Mouse (Mus musculus): Measurements from ENCODE around the gene Rab15.

Gene Rab15

DNA sequence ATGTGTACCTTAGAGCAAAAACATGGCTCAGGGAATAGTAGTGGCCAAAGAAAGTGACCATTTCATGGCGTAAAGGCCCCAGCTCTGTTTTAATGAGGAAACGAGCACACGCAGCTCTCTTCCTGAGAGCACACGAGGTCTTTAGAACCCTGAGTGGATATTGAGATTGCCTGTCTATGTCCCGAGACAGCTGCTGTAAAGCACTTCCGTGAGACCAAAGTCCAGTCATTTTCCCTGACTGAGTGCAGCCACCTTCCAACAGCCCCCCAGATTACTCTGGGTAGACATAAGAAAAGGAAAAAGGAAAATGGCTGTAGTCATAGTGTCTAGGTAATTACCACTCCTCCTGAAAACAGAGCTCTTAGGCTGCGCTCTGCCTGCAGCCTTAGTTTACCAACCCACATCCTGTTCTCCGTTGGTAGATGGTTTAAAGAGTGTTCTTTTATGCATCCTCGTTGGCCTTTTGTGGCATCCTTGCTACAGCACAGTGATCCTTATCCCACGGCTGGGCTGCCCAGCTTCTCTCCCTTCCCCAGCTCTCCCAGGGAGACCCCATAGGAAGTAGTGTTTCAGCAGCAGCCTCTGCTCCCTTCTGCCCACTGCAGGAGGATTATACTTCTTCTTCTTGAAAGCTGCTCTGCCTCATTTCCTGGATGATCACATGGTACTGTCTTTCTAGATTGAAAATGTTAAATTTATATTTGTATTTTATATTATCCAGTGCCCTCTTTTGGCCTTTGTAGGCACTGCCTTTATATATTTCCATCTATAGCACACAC is 44.2 kb downstream of the Rab15 start:
- DNase-seq (ENCODE audit: low spot score): no peak

DNA sequence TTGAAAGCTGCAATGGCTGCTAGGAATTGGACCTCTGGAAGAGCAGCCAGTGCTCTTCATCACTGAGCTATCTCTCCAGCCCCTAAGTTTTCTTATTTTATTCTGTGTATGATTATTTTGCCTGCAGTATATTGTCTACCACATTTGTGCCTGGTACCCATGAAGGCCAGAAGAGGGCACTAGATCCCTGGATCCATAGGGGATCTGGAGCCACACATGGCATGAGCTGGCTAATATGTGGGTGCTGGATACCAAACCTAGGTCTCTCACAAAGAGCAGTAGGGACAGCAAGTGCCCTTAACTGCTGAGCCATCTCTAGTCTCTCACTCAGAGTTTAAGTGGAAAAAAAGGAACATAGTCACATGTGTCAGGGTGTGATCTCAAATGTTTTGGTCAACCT is 44.9 kb downstream of the Rab15 start:
- DNase-seq (ENCODE audit: low spot score): no peak

GRCm38 (mm10) chr12:76776898-76777297 is 45.8 kb downstream of the Rab15 start:
- no peak for DNase-seq (ENCODE audit: low spot score)

DNA sequence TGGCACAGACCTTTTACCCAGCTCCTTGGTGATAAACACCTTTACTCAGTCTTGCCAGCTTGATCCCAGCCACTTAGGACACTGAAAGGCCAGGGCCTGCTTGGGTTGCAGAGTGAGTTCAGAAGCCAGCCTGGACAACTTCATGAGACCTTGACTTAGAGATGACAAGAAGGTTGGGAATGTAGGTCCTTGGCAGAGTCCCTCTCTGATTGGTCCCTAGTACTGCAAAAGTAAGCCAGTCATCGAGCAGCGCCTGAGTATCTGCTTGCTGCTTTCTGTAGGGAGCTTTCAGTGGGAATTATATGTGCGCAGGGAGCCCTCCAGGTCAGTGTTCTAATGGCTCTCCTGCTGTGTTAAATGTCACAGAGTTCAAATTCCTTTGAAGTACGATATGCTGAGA is 47.6 kb downstream of the Rab15 start:
- no peak for DNase-seq (ENCODE audit: low spot score)

GRCm38 (mm10) chr12:76774652-76775051 is 48.1 kb downstream of the Rab15 start:
- DNase-seq (ENCODE audit: low spot score): no peak

DNA sequence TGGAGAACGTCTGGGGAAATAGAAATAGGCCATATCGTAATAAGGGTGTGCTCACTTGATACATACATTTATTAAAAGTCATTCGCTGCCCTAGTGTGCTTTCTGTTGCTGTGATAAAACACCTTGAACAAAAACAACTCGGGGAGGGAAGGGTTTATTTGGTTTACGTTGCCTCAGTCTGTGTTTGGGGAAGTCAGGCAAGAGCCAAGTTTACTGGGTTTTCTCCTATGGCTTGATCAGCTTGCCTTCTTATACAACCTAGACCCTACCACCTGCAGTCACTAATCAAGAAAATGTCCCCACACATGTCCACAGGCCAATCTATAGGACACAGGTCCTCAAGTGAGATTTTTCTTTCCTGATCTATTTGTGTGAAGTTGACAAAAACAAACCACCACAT is 51.2 kb downstream of the Rab15 start:
- no peak for DNase-seq (ENCODE audit: low spot score)

GRCm38 (mm10) chr12:76770841-76771500 is 51.7 kb downstream of the Rab15 start:
- DNase-seq (ENCODE audit: low spot score): no peak

GRCm38 (mm10) chr12:76765901-76766630 is 56.6 kb downstream of the Rab15 start:
- no peak for DNase-seq (ENCODE audit: low spot score)

DNA sequence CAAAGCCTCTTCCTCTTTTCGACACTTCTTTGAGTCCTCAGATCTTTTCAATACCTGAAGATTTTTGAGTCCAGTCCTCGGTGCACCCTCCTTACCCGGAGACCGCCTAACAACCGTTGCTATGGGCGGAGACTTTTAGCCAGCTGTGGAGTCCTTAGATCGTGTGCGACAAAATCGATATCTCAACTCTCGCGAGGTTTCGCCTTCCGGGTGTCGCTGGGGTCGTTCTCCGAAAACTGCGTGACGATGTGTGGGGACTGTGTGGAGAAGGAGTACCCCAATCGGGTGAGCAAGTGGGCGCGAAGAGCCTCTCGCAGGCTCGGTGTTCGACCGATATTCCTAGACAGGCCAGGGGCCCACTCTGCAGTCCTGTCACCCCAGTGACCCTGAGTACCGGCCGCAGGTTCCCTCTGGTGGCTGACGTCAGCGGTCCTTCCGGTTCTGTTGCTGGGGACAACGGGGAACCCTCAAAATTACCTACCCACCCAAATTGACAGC is 57.3 kb downstream of the Rab15 start, which contains the start of the genes Churc1 and Fntb:
Gene Churc1, plus strand, starts transcription at position 185 of the 498 bp plus-strand sequence.
Gene Fntb, plus strand, starts transcription at position 236 of the 498 bp plus-strand sequence.
- peak; percentile 100 for DNase-seq (ENCODE audit: low spot score)

DNA sequence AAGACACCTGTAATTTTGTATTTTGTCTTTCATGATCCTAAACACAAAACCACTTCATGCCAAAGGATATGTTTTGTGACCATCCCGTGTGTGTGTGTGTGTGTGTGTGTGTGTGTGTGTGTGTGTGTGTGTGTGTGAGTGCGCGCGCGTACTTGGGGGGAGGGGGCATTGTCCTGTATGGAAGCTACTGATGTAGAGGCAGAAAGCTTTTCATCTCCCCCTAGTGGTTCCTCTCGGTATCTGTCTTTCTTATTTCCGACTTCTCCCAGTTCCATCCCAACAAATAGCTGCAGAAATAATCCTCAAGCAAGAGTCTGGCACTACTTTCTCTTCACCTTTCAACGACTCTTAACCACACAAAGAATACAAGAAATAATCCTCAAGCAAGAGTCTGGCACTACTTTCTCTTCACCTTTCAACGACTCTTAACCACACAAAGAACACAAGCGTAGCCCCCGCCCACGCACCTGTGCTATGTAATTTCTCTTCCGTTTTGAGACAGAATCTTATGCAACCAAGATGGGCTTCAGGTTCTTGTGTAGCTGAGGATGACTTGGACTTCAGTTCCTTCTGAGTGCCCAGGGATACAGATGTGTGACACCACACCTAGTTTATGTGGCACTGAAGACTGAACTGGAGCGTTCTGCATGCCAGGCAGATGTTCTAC is 69.9 kb downstream of the Rab15 start:
- DNase-seq (ENCODE audit: low spot score): peak; percentile 56

DNA sequence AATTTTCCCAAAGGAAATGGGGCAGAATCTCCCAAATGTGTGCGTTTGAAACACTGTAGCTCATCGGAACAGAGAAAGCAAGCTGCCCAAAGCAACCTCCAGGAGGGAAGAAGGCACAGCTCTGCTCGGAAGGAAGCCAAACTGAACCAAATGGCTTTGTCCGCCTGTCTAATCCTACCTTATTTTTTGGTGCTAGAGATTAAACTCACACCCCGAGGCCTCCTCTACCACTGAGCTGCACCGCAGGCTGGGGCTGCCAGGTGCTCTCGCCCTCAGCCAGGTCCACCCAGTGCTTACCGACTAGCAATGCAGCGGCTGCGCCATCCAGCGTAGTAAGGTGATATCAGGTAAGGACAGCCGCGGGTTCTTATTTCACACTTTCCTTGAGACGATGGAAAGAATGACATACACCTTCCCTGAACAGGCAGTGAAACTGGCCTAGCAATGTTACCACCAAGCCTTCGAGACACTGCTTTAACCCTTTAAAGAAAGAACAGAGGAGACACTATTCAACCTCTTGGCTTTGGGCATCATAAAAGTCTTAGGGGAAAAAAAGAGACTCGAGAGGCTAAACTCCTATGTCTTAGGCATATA is 71.7 kb downstream of the Rab15 start:
- DNase-seq (ENCODE audit: low spot score): no peak
